Mouse (Mus musculus) cerebellum, adult 2 months (tissue): Measurements from ENCODE around the gene Iqcn.

Source experiments
- CTCF ChIP-seq: fragments of 200-500 bp; IDR thresholded peaks from 2 replicates; pipeline ENCODE4 v1.5.1; 2011; ENCODE audit warnings: low read depth, mild to moderate bottlenecking, control low read depth, low read length, moderate library complexity, borderline replicate concordance; ENCODE audit not compliant: insufficient read depth
- POLR2A ChIP-seq: fragments of 200-500 bp; IDR thresholded peaks from 2 replicates; pipeline ENCODE4 v1.6.1; 2011; ENCODE audit warnings: low read length, control low read depth, borderline replicate concordance; ENCODE audit not compliant: insufficient read depth

- TF ChIP-seq CTCF (no peak), POLR2A (no peak)
Measured at GRCm38 (mm10) chr8:70679404-70679803, 23.9 kb upstream of the Iqcn start.
